Mouse (Mus musculus) MEL (cell line): Measurements from ENCODE around the gene Rela. TPM values are rescaled to one million over a fixed set of nuclear protein-coding genes. Genes with fewer than 3 reads are reported as not detected.
A peak's percentile ranks its signal among the peaks of the same experiment; 100 is the strongest.

ENCODE experiments used
- DNase-seq: peaks from one replicate; pipeline ENCODE4 v3.0.0; 2011; ENCODE audit warnings: low read depth, low spot score
- H3K27ac ChIP-seq: 2 replicates; pipeline ENCODE4 v1.5.1; 2012; ENCODE audit warnings: low read depth, mild to moderate bottlenecking, control low read depth, low read length, moderate library complexity; ENCODE audit not compliant: control insufficient read depth
- H3K27me3 ChIP-seq, 2 experiments: fragments of 150-350 bp in 1 of 2; sonication (generic) in 1 of 2; 2 replicates each; pipeline ENCODE4 v1.6.1; 2012; ENCODE audit warnings: low read length in 2 of 2, mild to moderate bottlenecking in 2 of 2, improper control_type of control experiment in 1 of 2, moderate library complexity in 1 of 2; ENCODE audit not compliant: insufficient read depth in 2 of 2, control insufficient read depth in 1 of 2
- H3K36me3 ChIP-seq, 2 experiments: 2 replicates each; pipeline ENCODE4 v1.6.1; 2012 to 2014; ENCODE audit warnings: low read length in 2 of 2, improper control_type of control experiment in 1 of 2, inconsistent platforms in 1 of 2, mild to moderate bottlenecking in 1 of 2; ENCODE audit not compliant: insufficient read depth in 2 of 2, control insufficient read depth in 1 of 2
- H3K4me1 ChIP-seq, 2 experiments: fragments of 150-350 bp in 1 of 2; sonication (generic) in 1 of 2; 2 replicates each; pipeline ENCODE4 v1.6.1; 2012; ENCODE audit warnings: low read length in 2 of 2, improper control_type of control experiment in 1 of 2, mild to moderate bottlenecking in 1 of 2; ENCODE audit not compliant: insufficient read depth in 2 of 2, control insufficient read depth in 1 of 2
- H3K4me3 ChIP-seq, 2 experiments: fragments of 150-350 bp in 1 of 2; sonication (generic) in 1 of 2; 2 replicates each; pipeline ENCODE4 v1.5.1; 2012; ENCODE audit warnings: low read depth in 2 of 2, low read length in 2 of 2, mild to moderate bottlenecking in 2 of 2, moderate library complexity in 2 of 2, control low read depth in 1 of 2, improper control_type of control experiment in 1 of 2; ENCODE audit not compliant: control insufficient read depth in 1 of 2, insufficient read depth in 1 of 2
- H3K79me2 ChIP-seq: 2 replicates; pipeline ENCODE4 v1.6.1; 2012; ENCODE audit warnings: mild to moderate bottlenecking, low read length, moderate library complexity; ENCODE audit not compliant: control insufficient read depth, poor library complexity, insufficient read depth
- H3K9ac ChIP-seq: 2 replicates; pipeline ENCODE4 v1.6.1; 2012; ENCODE audit warnings: low read depth, mild to moderate bottlenecking, control low read depth, low read length, moderate library complexity; ENCODE audit not compliant: control insufficient read depth, poor library complexity, severe bottlenecking
- H3K9me3 ChIP-seq: fragments of 150-350 bp; sonication (generic); replicated peaks from 2 replicates; pipeline ENCODE4 v1.6.1; 2012; ENCODE audit warnings: mild to moderate bottlenecking, low read length, improper control_type of control experiment, moderate library complexity; ENCODE audit not compliant: insufficient read depth
- CHD2 ChIP-seq: IDR thresholded peaks from 2 replicates; pipeline ENCODE4 v1.6.1; 2011; ENCODE audit warnings: low read length, improper control_type of control experiment
- CTCF ChIP-seq, 3 experiments: IDR thresholded peaks in 2 of 3; conservative IDR thresholded peaks in 1 of 3; 2 replicates each; pipeline ENCODE4 v1.5.1; 2011 to 2012; ENCODE audit warnings: low read length in 3 of 3, low read depth in 2 of 3, mild to moderate bottlenecking in 2 of 3, improper control_type of control experiment in 1 of 3, inconsistent platforms in 1 of 3, mixed read lengths in 1 of 3, moderate library complexity in 1 of 3; ENCODE audit not compliant: control insufficient read depth in 1 of 3, insufficient read depth in 1 of 3, poor library complexity in 1 of 3, severe bottlenecking in 1 of 3
- E2F4 ChIP-seq: IDR thresholded peaks from 2 replicates; pipeline ENCODE4 v1.6.1; 2011; ENCODE audit warnings: low read depth, low read length, improper control_type of control experiment, borderline replicate concordance
- ELF1 ChIP-seq: IDR thresholded peaks from 2 replicates; pipeline ENCODE4 v1.6.1; 2014; ENCODE audit warnings: low read depth, mild to moderate bottlenecking, inconsistent platforms, low read length, improper control_type of control experiment, moderate library complexity
- ETS1 ChIP-seq: IDR thresholded peaks from 2 replicates; pipeline ENCODE4 v1.6.1; 2012; ENCODE audit warnings: low read depth, mild to moderate bottlenecking, inconsistent platforms, low read length, improper control_type of control experiment, moderate library complexity
- GATA1 ChIP-seq: IDR thresholded peaks from 2 replicates; pipeline ENCODE4 v1.6.1; 2011; ENCODE audit warnings: low read depth, low read length, improper control_type of control experiment
- JUND ChIP-seq: IDR thresholded peaks from 2 replicates; pipeline ENCODE4 v1.6.1; 2011; ENCODE audit warnings: low read depth, mild to moderate bottlenecking, improper control_type of control experiment, low read length
- KAT2A ChIP-seq: conservative IDR thresholded peaks from 2 replicates; pipeline ENCODE4 v1.6.1; 2012; ENCODE audit warnings: low read depth, low read length, improper control_type of control experiment, inconsistent platforms
- MAFK ChIP-seq: IDR thresholded peaks from 2 replicates; pipeline ENCODE4 v1.6.1; 2011; ENCODE audit warnings: low read depth, mild to moderate bottlenecking, low read length, improper control_type of control experiment, borderline replicate concordance
- MAX ChIP-seq: IDR thresholded peaks from 2 replicates; pipeline ENCODE4 v1.6.1; 2011; ENCODE audit warnings: low read length, improper control_type of control experiment
- MAZ ChIP-seq: IDR thresholded peaks from 2 replicates; pipeline ENCODE4 v1.6.1; 2012; ENCODE audit warnings: low read depth, mild to moderate bottlenecking, inconsistent platforms, low read length, improper control_type of control experiment
- MEF2A ChIP-seq: IDR thresholded peaks from 2 replicates; pipeline ENCODE4 v1.6.1; 2014; ENCODE audit warnings: low read depth, mild to moderate bottlenecking, inconsistent platforms, low read length, improper control_type of control experiment; ENCODE audit not compliant: poor library complexity, insufficient replicate concordance, severe bottlenecking; ENCODE audit errors: extremely low read depth
- MXI1 ChIP-seq: IDR thresholded peaks from 2 replicates; pipeline ENCODE4 v1.6.1; 2011; ENCODE audit warnings: mild to moderate bottlenecking, low read depth, low read length, improper control_type of control experiment
- MYB ChIP-seq: IDR thresholded peaks from 2 replicates; pipeline ENCODE4 v1.6.1; 2011; ENCODE audit warnings: mild to moderate bottlenecking, low read depth, low read length, improper control_type of control experiment
- NRF1 ChIP-seq: IDR thresholded peaks from 2 replicates; pipeline ENCODE4 v1.6.1; 2014; ENCODE audit warnings: low read depth, mild to moderate bottlenecking, inconsistent platforms, low read length, improper control_type of control experiment, moderate library complexity; ENCODE audit not compliant: poor library complexity, insufficient read depth, severe bottlenecking
- POLR2AphosphoS2 ChIP-seq: IDR thresholded peaks from 2 replicates; pipeline ENCODE4 v1.6.1; 2011; ENCODE audit warnings: low read length, improper control_type of control experiment
- POLR2AphosphoS5 ChIP-seq: IDR thresholded peaks from 2 replicates; pipeline ENCODE4 v1.6.1; 2012; ENCODE audit warnings: low read depth, borderline replicate concordance, mild to moderate bottlenecking, inconsistent platforms, low read length, moderate library complexity, mixed read lengths
- RAD21 ChIP-seq: IDR thresholded peaks from 2 replicates; pipeline ENCODE4 v1.6.1; 2011; ENCODE audit warnings: mild to moderate bottlenecking, low read depth, low read length, improper control_type of control experiment
- SIN3A ChIP-seq: IDR thresholded peaks from 2 replicates; pipeline ENCODE4 v1.6.1; 2012; ENCODE audit warnings: low read length, improper control_type of control experiment, inconsistent platforms
- TAL1 ChIP-seq: IDR thresholded peaks from 2 replicates; pipeline ENCODE4 v1.6.1; 2012; ENCODE audit warnings: mild to moderate bottlenecking, inconsistent platforms, low read length, moderate library complexity, mixed read lengths
- TBP ChIP-seq: IDR thresholded peaks from 2 replicates; pipeline ENCODE4 v1.8.0; 2011; ENCODE audit warnings: low read depth, low read length, improper control_type of control experiment
- USF1 ChIP-seq: IDR thresholded peaks from 2 replicates; pipeline ENCODE4 v1.6.1; 2014; ENCODE audit warnings: low read depth, mild to moderate bottlenecking, inconsistent platforms, low read length, improper control_type of control experiment, moderate library complexity
- USF2 ChIP-seq, 2 experiments: IDR thresholded peaks; 2 replicates each; pipeline ENCODE4 v1.6.1; 2011 to 2012; ENCODE audit warnings: improper control_type of control experiment in 2 of 2, low read length in 2 of 2, borderline replicate concordance in 1 of 2, inconsistent platforms in 1 of 2, low read depth in 1 of 2, mild to moderate bottlenecking in 1 of 2; ENCODE audit not compliant: insufficient read depth in 1 of 2
- ZKSCAN1 ChIP-seq: IDR thresholded peaks from 2 replicates; pipeline ENCODE4 v1.6.1; 2012; ENCODE audit warnings: low read depth, mild to moderate bottlenecking, inconsistent platforms, low read length, improper control_type of control experiment, moderate library complexity
- ZMIZ1 ChIP-seq: IDR thresholded peaks from 2 replicates; pipeline ENCODE4 v1.6.1; 2012; ENCODE audit warnings: low read depth, mild to moderate bottlenecking, inconsistent platforms, low read length, improper control_type of control experiment, moderate library complexity
- polyA plus RNA-seq, 2 experiments: library from polyadenylated mRNA; stranded (reverse) in 1 of 2; unstranded in 1 of 2; fragments of >175 nt in 1 of 2; fragments of >200 nt in 1 of 2; gene quantifications; 2 replicates each; pipeline versions ENCODE4 v1.2.1 to v1.2.4; 2012; ENCODE audit warnings: low replicate concordance in 2 of 2, low read depth in 1 of 2; ENCODE audit not compliant: insufficient read length in 2 of 2, insufficient read depth in 1 of 2, missing spikeins in 1 of 2
- total RNA-seq: library from RNA; depleted of rRNA; stranded (reverse); fragments of 300-350 nt; gene quantifications from 2 replicates; pipeline ENCODE4 v1.2.3, GENCODE M21; 2012

Gene Rela
- total and polyA plus RNA-seq, 3 experiments, result 16.4 to 61.7 TPM; not detected in 1

DNA sequence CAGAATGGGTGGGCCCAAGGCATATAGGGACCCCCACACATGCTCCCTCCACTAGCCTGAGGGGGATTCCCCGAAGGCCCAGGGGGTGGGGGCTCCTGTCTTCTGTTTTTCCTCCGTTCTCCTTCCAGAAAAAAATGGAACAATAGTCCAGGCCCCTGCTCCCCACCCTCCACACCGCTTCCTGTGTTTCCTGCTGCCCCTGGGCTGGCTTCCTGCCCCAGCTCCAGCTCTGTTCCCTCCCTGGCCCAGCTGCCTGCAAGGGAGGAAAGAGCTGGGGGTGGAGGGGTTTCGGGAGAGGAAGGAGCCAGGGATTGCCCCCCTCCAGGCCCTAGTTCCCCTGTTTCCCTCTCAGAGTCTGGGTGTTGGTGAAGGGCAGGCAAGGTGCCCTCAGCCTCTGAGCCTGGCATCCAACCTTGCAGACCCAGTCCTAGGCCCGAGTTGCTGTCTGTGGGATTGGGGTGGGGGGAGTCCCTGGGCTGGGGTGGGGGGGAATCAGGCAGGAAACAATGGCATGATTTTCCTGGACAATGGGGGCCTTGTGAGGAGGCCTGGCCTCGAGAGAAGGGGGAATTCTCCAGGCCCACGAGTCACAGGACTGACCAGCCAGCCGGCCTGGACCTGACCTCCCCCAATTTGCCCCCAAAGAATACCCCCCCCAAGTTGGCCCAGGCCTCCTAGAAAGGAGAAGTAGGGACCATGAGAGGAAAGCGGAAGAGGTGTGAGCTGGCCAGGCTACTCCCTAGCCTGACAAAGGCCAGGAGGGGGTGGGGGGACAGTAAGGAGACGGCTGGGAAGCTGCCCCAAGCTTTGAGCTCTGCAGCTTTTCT is 55.0 kb downstream of the Rela start:
- H3K4me1 ChIP-seq, result peaks cover 2 to 22% of the 10 kb centered on the region in 2 experiments; a peak in 3 of 4 replicates

GRCm38 (mm10) chr19:5692913-5693396 is 55.7 kb downstream of the Rela start:
- Histone ChIP-seq H3K4me1 (peaks cover 0 to 19% of the 10 kb centered on the region in 2 experiments; a peak in 3 of 4 replicates), H3K9ac (no peak overlapping the region; the same call in 1 of the 2 replicates), H3K27ac (no peak overlapping the region)
- TF ChIP-seq RAD21 (no peak), MYB (no peak), ETS1 (no peak), ZMIZ1 (no peak), SIN3A (no peak), KAT2A (no peak), TAL1 (no peak), POLR2AphosphoS2 (no peak), CTCF (IDR thresholded peaks at IDR 0.05 in 2 of 3, conservative IDR thresholded peaks at IDR 0.05 in 1 of 3; ENCODE audit: control insufficient read depth in 1 of 3, insufficient read depth in 1 of 3, low read depth in 2 of 3, low read length in 3 of 3, poor library complexity in 1 of 3, severe bottlenecking in 1 of 3) (no peak), GATA1 (no peak), MEF2A (no peak), MAFK (no peak), JUND (no peak)
- TF ChIP-seq, all 39 proteins: peak for 0
- H3K79me2 ChIP-seq, result peaks cover 39% of the 10 kb centered on the region
- no peaks in the 10 kb centered on the region for H3K9me3 ChIP-seq
- no peak for DNase-seq
- no peaks in the 10 kb centered on the region for H3K27me3 ChIP-seq
- no peak overlapping the region for H3K4me3 ChIP-seq
- H3K36me3 ChIP-seq, result peaks cover 2 to 9% of the 10 kb centered on the region in 2 experiments; a peak in 2 of 4 replicates

More for the DNA sequence above, 55.0 kb downstream of the Rela start:
- peak overlapping the region; percentile 21 for H3K9ac ChIP-seq
- peak; percentile 33 for DNase-seq
- H3K36me3 ChIP-seq, result peaks cover 0 to 9% of the 10 kb centered on the region in 2 experiments; a peak in 1 of 4 replicates
- H3K27ac ChIP-seq, result no peak overlapping the region
- H3K4me3 ChIP-seq, result peak overlapping the region in 1 of 2 experiments; percentile 13; a peak in 1 of 4 replicates
- no peak for TF ChIP-seq USF2 (IDR thresholded peaks at IDR 0.05; ENCODE audit: borderline replicate concordance in 1 of 2, insufficient read depth in 1 of 2, low read depth in 1 of 2, low read length in 2 of 2)
- TF ChIP-seq TAL1, result no peak
- TF ChIP-seq MAX, result no peak
- TF ChIP-seq E2F4, result no peak
- no peak for TF ChIP-seq MYB
- TF ChIP-seq JUND, result no peak
- no peak for TF ChIP-seq CTCF (IDR thresholded peaks at IDR 0.05 in 2 of 3, conservative IDR thresholded peaks at IDR 0.05 in 1 of 3; ENCODE audit: control insufficient read depth in 1 of 3, insufficient read depth in 1 of 3, low read depth in 2 of 3, low read length in 3 of 3, poor library complexity in 1 of 3, severe bottlenecking in 1 of 3)
- TF ChIP-seq NRF1, result no peak
- no peak for TF ChIP-seq POLR2AphosphoS5
- no peak for TF ChIP-seq ZKSCAN1
- no peak for TF ChIP-seq TBP
- TF ChIP-seq CHD2, result no peak
- no peak for TF ChIP-seq MXI1
- no peak for TF ChIP-seq POLR2AphosphoS2
- TF ChIP-seq ELF1, result no peak
- TF ChIP-seq USF1, result no peak
- no peak for TF ChIP-seq MAZ
- no peak for TF ChIP-seq ETS1
- peaks cover 44% of the 10 kb centered on the region for H3K79me2 ChIP-seq
- H3K27me3 ChIP-seq, result no peaks in the 10 kb centered on the region
- H3K9me3 ChIP-seq, result no peaks in the 10 kb centered on the region
